Mouse (Mus musculus) MEL (cell line): ENCODE data around the gene Trpm8. TPM values are rescaled to one million over a fixed set of nuclear protein-coding genes. Genes with fewer than 3 reads are reported as not detected.
A peak's percentile ranks its signal among the peaks of the same experiment; 100 is the strongest.

Source experiments
- DNase-seq: peaks from one replicate; pipeline ENCODE4 v3.0.0; 2011; ENCODE audit warnings: low read depth, low spot score
- H3K27ac ChIP-seq: 2 replicates; pipeline ENCODE4 v1.5.1; 2012; ENCODE audit warnings: low read depth, mild to moderate bottlenecking, control low read depth, low read length, moderate library complexity; ENCODE audit not compliant: control insufficient read depth
- H3K27me3 ChIP-seq, 2 experiments: fragments of 150-350 bp in 1 of 2; sonication (generic) in 1 of 2; 2 replicates each; pipeline ENCODE4 v1.6.1; 2012; ENCODE audit warnings: low read length in 2 of 2, mild to moderate bottlenecking in 2 of 2, improper control_type of control experiment in 1 of 2, moderate library complexity in 1 of 2; ENCODE audit not compliant: insufficient read depth in 2 of 2, control insufficient read depth in 1 of 2
- H3K36me3 ChIP-seq, 2 experiments: 2 replicates each; pipeline ENCODE4 v1.6.1; 2012 to 2014; ENCODE audit warnings: low read length in 2 of 2, improper control_type of control experiment in 1 of 2, inconsistent platforms in 1 of 2, mild to moderate bottlenecking in 1 of 2; ENCODE audit not compliant: insufficient read depth in 2 of 2, control insufficient read depth in 1 of 2
- H3K4me1 ChIP-seq, 2 experiments: fragments of 150-350 bp in 1 of 2; sonication (generic) in 1 of 2; 2 replicates each; pipeline ENCODE4 v1.6.1; 2012; ENCODE audit warnings: low read length in 2 of 2, improper control_type of control experiment in 1 of 2, mild to moderate bottlenecking in 1 of 2; ENCODE audit not compliant: insufficient read depth in 2 of 2, control insufficient read depth in 1 of 2
- H3K4me3 ChIP-seq, 2 experiments: fragments of 150-350 bp in 1 of 2; sonication (generic) in 1 of 2; 2 replicates each; pipeline ENCODE4 v1.5.1; 2012; ENCODE audit warnings: low read depth in 2 of 2, low read length in 2 of 2, mild to moderate bottlenecking in 2 of 2, moderate library complexity in 2 of 2, control low read depth in 1 of 2, improper control_type of control experiment in 1 of 2; ENCODE audit not compliant: control insufficient read depth in 1 of 2, insufficient read depth in 1 of 2
- H3K79me2 ChIP-seq: 2 replicates; pipeline ENCODE4 v1.6.1; 2012; ENCODE audit warnings: mild to moderate bottlenecking, low read length, moderate library complexity; ENCODE audit not compliant: control insufficient read depth, poor library complexity, insufficient read depth
- H3K9ac ChIP-seq: 2 replicates; pipeline ENCODE4 v1.6.1; 2012; ENCODE audit warnings: low read depth, mild to moderate bottlenecking, control low read depth, low read length, moderate library complexity; ENCODE audit not compliant: control insufficient read depth, poor library complexity, severe bottlenecking
- H3K9me3 ChIP-seq: fragments of 150-350 bp; sonication (generic); replicated peaks from 2 replicates; pipeline ENCODE4 v1.6.1; 2012; ENCODE audit warnings: mild to moderate bottlenecking, low read length, improper control_type of control experiment, moderate library complexity; ENCODE audit not compliant: insufficient read depth
- BHLHE40 ChIP-seq: IDR thresholded peaks from 2 replicates; pipeline ENCODE4 v1.6.1; 2012; ENCODE audit warnings: low read depth, mild to moderate bottlenecking, inconsistent platforms, low read length, improper control_type of control experiment, borderline replicate concordance
- CHD1 ChIP-seq: IDR thresholded peaks from 2 replicates; pipeline ENCODE4 v1.6.1; 2012; ENCODE audit warnings: low read depth, mild to moderate bottlenecking, inconsistent platforms, low read length, improper control_type of control experiment
- CHD2 ChIP-seq: IDR thresholded peaks from 2 replicates; pipeline ENCODE4 v1.6.1; 2011; ENCODE audit warnings: low read length, improper control_type of control experiment
- CTCF ChIP-seq, 3 experiments: IDR thresholded peaks in 2 of 3; conservative IDR thresholded peaks in 1 of 3; 2 replicates each; pipeline ENCODE4 v1.5.1; 2011 to 2012; ENCODE audit warnings: low read length in 3 of 3, low read depth in 2 of 3, mild to moderate bottlenecking in 2 of 3, improper control_type of control experiment in 1 of 3, inconsistent platforms in 1 of 3, mixed read lengths in 1 of 3, moderate library complexity in 1 of 3; ENCODE audit not compliant: control insufficient read depth in 1 of 3, insufficient read depth in 1 of 3, poor library complexity in 1 of 3, severe bottlenecking in 1 of 3
- ELF1 ChIP-seq: IDR thresholded peaks from 2 replicates; pipeline ENCODE4 v1.6.1; 2014; ENCODE audit warnings: low read depth, mild to moderate bottlenecking, inconsistent platforms, low read length, improper control_type of control experiment, moderate library complexity
- EP300 ChIP-seq, 2 experiments: IDR thresholded peaks; 2 replicates each; pipeline ENCODE4 v1.6.1; 2011; ENCODE audit warnings: improper control_type of control experiment in 2 of 2, low read length in 2 of 2, low read depth in 1 of 2, mild to moderate bottlenecking in 1 of 2
- GATA1 ChIP-seq: IDR thresholded peaks from 2 replicates; pipeline ENCODE4 v1.6.1; 2011; ENCODE audit warnings: low read depth, low read length, improper control_type of control experiment
- HCFC1 ChIP-seq: IDR thresholded peaks from 2 replicates; pipeline ENCODE4 v1.6.1; 2012; ENCODE audit warnings: low read depth, mild to moderate bottlenecking, inconsistent platforms, low read length, improper control_type of control experiment, moderate library complexity
- JUND ChIP-seq: IDR thresholded peaks from 2 replicates; pipeline ENCODE4 v1.6.1; 2011; ENCODE audit warnings: low read depth, mild to moderate bottlenecking, improper control_type of control experiment, low read length
- KAT2A ChIP-seq: conservative IDR thresholded peaks from 2 replicates; pipeline ENCODE4 v1.6.1; 2012; ENCODE audit warnings: low read depth, low read length, improper control_type of control experiment, inconsistent platforms
- MAFK ChIP-seq: IDR thresholded peaks from 2 replicates; pipeline ENCODE4 v1.6.1; 2011; ENCODE audit warnings: low read depth, mild to moderate bottlenecking, low read length, improper control_type of control experiment, borderline replicate concordance
- MAX ChIP-seq: IDR thresholded peaks from 2 replicates; pipeline ENCODE4 v1.6.1; 2011; ENCODE audit warnings: low read length, improper control_type of control experiment
- MAZ ChIP-seq: IDR thresholded peaks from 2 replicates; pipeline ENCODE4 v1.6.1; 2012; ENCODE audit warnings: low read depth, mild to moderate bottlenecking, inconsistent platforms, low read length, improper control_type of control experiment
- MYB ChIP-seq: IDR thresholded peaks from 2 replicates; pipeline ENCODE4 v1.6.1; 2011; ENCODE audit warnings: mild to moderate bottlenecking, low read depth, low read length, improper control_type of control experiment
- MYC ChIP-seq: IDR thresholded peaks from 2 replicates; pipeline ENCODE4 v1.6.1; 2011; ENCODE audit warnings: low read depth, mild to moderate bottlenecking, low read length, improper control_type of control experiment, moderate library complexity
- NELFE ChIP-seq: IDR thresholded peaks from 2 replicates; pipeline ENCODE4 v1.6.1; 2011; ENCODE audit warnings: low read depth, low read length, improper control_type of control experiment
- NRF1 ChIP-seq: IDR thresholded peaks from 2 replicates; pipeline ENCODE4 v1.6.1; 2014; ENCODE audit warnings: low read depth, mild to moderate bottlenecking, inconsistent platforms, low read length, improper control_type of control experiment, moderate library complexity; ENCODE audit not compliant: poor library complexity, insufficient read depth, severe bottlenecking
- POLR2AphosphoS2 ChIP-seq: IDR thresholded peaks from 2 replicates; pipeline ENCODE4 v1.6.1; 2011; ENCODE audit warnings: low read length, improper control_type of control experiment
- RCOR1 ChIP-seq: IDR thresholded peaks from 2 replicates; pipeline ENCODE4 v1.6.1; 2012; ENCODE audit warnings: low read depth, mild to moderate bottlenecking, inconsistent platforms, low read length, improper control_type of control experiment
- SIN3A ChIP-seq: IDR thresholded peaks from 2 replicates; pipeline ENCODE4 v1.6.1; 2012; ENCODE audit warnings: low read length, improper control_type of control experiment, inconsistent platforms
- SMC3 ChIP-seq: IDR thresholded peaks from 2 replicates; pipeline ENCODE4 v1.6.1; 2011; ENCODE audit warnings: low read depth, low read length, improper control_type of control experiment
- TAL1 ChIP-seq: IDR thresholded peaks from 2 replicates; pipeline ENCODE4 v1.6.1; 2012; ENCODE audit warnings: mild to moderate bottlenecking, inconsistent platforms, low read length, moderate library complexity, mixed read lengths
- TBP ChIP-seq: IDR thresholded peaks from 2 replicates; pipeline ENCODE4 v1.8.0; 2011; ENCODE audit warnings: low read depth, low read length, improper control_type of control experiment
- TCF12 ChIP-seq: IDR thresholded peaks from 2 replicates; pipeline ENCODE4 v1.6.1; 2014; ENCODE audit warnings: low read depth, mild to moderate bottlenecking, inconsistent platforms, low read length, improper control_type of control experiment, moderate library complexity
- UBTF ChIP-seq: IDR thresholded peaks from 2 replicates; pipeline ENCODE4 v1.6.1; 2012; ENCODE audit warnings: low read depth, mild to moderate bottlenecking, inconsistent platforms, low read length, improper control_type of control experiment, moderate library complexity, borderline replicate concordance; ENCODE audit not compliant: insufficient read depth
- USF1 ChIP-seq: IDR thresholded peaks from 2 replicates; pipeline ENCODE4 v1.6.1; 2014; ENCODE audit warnings: low read depth, mild to moderate bottlenecking, inconsistent platforms, low read length, improper control_type of control experiment, moderate library complexity
- USF2 ChIP-seq, 2 experiments: IDR thresholded peaks; 2 replicates each; pipeline ENCODE4 v1.6.1; 2011 to 2012; ENCODE audit warnings: improper control_type of control experiment in 2 of 2, low read length in 2 of 2, borderline replicate concordance in 1 of 2, inconsistent platforms in 1 of 2, low read depth in 1 of 2, mild to moderate bottlenecking in 1 of 2; ENCODE audit not compliant: insufficient read depth in 1 of 2
- ZKSCAN1 ChIP-seq: IDR thresholded peaks from 2 replicates; pipeline ENCODE4 v1.6.1; 2012; ENCODE audit warnings: low read depth, mild to moderate bottlenecking, inconsistent platforms, low read length, improper control_type of control experiment, moderate library complexity
- ZNF384 ChIP-seq: IDR thresholded peaks from 2 replicates; pipeline ENCODE4 v1.6.1; 2012; ENCODE audit warnings: low read depth, mild to moderate bottlenecking, inconsistent platforms, low read length, improper control_type of control experiment
- polyA plus RNA-seq, 2 experiments: library from polyadenylated mRNA; stranded (reverse) in 1 of 2; unstranded in 1 of 2; fragments of >175 nt in 1 of 2; fragments of >200 nt in 1 of 2; gene quantifications; 2 replicates each; pipeline versions ENCODE4 v1.2.1 to v1.2.4; 2012; ENCODE audit warnings: low replicate concordance in 2 of 2, low read depth in 1 of 2; ENCODE audit not compliant: insufficient read length in 2 of 2, insufficient read depth in 1 of 2, missing spikeins in 1 of 2
- total RNA-seq: library from RNA; depleted of rRNA; stranded (reverse); fragments of 300-350 nt; gene quantifications from 2 replicates; pipeline ENCODE4 v1.2.3, GENCODE M21; 2012

The Trpm8 gene
- total and polyA plus RNA-seq, 3 experiments: not detected

DNA sequence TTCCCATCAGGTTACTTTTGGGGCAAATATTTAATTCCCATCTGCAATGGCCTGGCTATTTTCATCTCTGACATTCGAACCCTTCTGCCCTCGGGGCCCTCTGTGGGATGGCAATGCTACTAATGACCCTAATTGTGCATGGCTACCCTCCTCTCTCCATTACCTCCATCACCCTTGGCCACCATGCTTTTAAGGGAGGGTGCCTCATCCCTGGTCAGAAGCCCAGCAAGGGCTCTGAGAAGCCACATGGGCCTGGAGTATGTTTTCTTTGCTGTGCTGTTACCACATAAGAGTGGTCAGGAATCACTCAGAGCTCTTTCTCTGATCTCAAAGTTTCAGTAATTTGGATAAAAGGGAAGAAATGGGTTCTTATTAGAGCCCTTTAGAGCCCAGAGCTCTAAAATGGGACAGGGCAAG is 22.1 kb downstream of the Trpm8 start:
- H3K27me3 ChIP-seq: no peaks in the 10 kb centered on the region
- H3K4me3 ChIP-seq: no peak overlapping the region
- TF ChIP-seq CHD2 (no peak), POLR2AphosphoS2 (no peak), GATA1 (no peak), MAFK (no peak), MAZ (no peak), USF2 (IDR thresholded peaks at IDR 0.05; ENCODE audit: borderline replicate concordance in 1 of 2, insufficient read depth in 1 of 2, low read depth in 1 of 2, low read length in 2 of 2) (no peak), USF1 (no peak), MYC (no peak), MYB (no peak), MAX (no peak), ZKSCAN1 (no peak), CTCF (IDR thresholded peaks at IDR 0.05 in 2 of 3, conservative IDR thresholded peaks at IDR 0.05 in 1 of 3; ENCODE audit: control insufficient read depth in 1 of 3, insufficient read depth in 1 of 3, low read depth in 2 of 3, low read length in 3 of 3, poor library complexity in 1 of 3, severe bottlenecking in 1 of 3) (no peak), KAT2A (no peak), RCOR1 (no peak), SMC3 (no peak), TAL1 (no peak), TBP (no peak), NELFE (no peak), ELF1 (no peak), TCF12 (no peak)
- H3K9ac ChIP-seq: no peak overlapping the region
- no peaks in the 10 kb centered on the region for H3K36me3 ChIP-seq
- no peaks in the 10 kb centered on the region for H3K4me1 ChIP-seq
- H3K79me2 ChIP-seq: no peaks in the 10 kb centered on the region
- no peaks in the 10 kb centered on the region for H3K9me3 ChIP-seq
- peak; percentile 4 for DNase-seq
- no peak overlapping the region for H3K27ac ChIP-seq

DNA sequence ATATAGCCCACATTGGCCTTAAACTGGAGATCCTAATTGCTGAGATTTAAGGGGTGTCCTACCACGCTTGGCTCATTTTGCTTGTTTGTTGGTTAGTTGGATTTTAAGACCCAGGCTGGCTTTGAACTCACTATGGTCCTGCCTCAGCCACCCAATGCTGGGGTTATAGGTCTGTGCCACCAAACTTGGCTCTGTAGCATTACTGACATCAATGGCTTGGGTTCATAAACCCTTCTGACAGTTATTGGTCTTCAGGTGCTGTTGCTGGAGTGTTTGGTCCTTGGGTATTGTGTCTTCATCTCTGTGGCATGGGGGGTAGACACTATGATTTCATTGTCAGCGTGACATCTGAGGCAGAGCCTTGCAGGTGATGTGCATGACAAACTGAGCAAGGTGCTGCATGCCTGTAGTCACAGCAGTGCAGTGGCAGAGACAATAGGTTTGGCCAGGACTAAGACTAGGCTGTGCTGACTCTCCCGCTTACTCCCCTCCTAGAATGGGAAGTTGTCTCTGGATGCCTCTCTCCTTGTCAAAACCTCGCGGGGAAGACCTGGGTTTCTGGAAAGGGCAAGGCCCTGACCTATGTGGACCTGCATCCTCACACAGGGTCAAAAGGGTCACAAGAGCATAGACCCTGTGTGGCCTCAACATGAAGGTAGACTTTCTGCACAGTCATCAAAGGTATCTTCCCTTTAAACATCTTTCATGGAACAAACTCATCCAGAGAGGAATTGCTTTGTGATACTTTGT is 23.0 kb downstream of the Trpm8 start:
- Histone ChIP-seq H3K9ac (no peak overlapping the region), H3K79me2 (no peaks in the 10 kb centered on the region), H3K27ac (no peak overlapping the region), H3K36me3 (no peaks in the 10 kb centered on the region), H3K27me3 (no peaks in the 10 kb centered on the region), H3K9me3 (no peaks in the 10 kb centered on the region)
- TF ChIP-seq CHD1: no peak
- no peak for TF ChIP-seq ZKSCAN1
- no peak for TF ChIP-seq RCOR1
- TF ChIP-seq GATA1: no peak
- no peak for TF ChIP-seq MAZ
- TF ChIP-seq USF2 (IDR thresholded peaks at IDR 0.05; ENCODE audit: borderline replicate concordance in 1 of 2, insufficient read depth in 1 of 2, low read depth in 1 of 2, low read length in 2 of 2): no peak
- no peak for TF ChIP-seq MAFK
- TF ChIP-seq SIN3A: no peak
- TF ChIP-seq ZNF384: no peak
- TF ChIP-seq MAX: no peak
- TF ChIP-seq UBTF: no peak
- TF ChIP-seq EP300 (IDR thresholded peaks at IDR 0.05; ENCODE audit: low read depth in 1 of 2, low read length in 2 of 2): no peak
- no peak for TF ChIP-seq JUND
- TF ChIP-seq MYC: no peak
- TF ChIP-seq TBP: no peak
- no peak for TF ChIP-seq BHLHE40
- TF ChIP-seq HCFC1: no peak
- TF ChIP-seq NRF1: no peak
- TF ChIP-seq TCF12: no peak
- TF ChIP-seq, all 39 proteins: peak for 0
- Histone ChIP-seq H3K4me3 (no peak overlapping the region), H3K4me1 (no peaks in the 10 kb centered on the region)
- peak; percentile 9 for DNase-seq
